Mouse (Mus musculus) lung, postnatal 0 days (tissue): ENCODE measurements around the gene Cenpc1. TPM values are rescaled to one million over a fixed set of nuclear protein-coding genes. Genes with fewer than 3 reads are reported as not detected.

ENCODE experiments used
- ATAC-seq: fragments of 200-750 bp; cut with Nextera tagmentation; 2 replicates; pipeline ENCODE4 v1.8.0; 2017; ENCODE audit warnings: moderate library complexity
- DNase-seq: peaks from one replicate; pipeline ENCODE4 v3.0.0-alpha.2; 2016; ENCODE audit warnings: low spot score
- H3K27ac ChIP-seq: fragments of 300-500 bp; sonication (generic); 2 replicates; pipeline ENCODE4 v1.5.1; 2014; ENCODE audit warnings: antibody characterized with exemption, mild to moderate bottlenecking, low read length, mixed read lengths
- H3K27me3 ChIP-seq: fragments of 300-500 bp; sonication (generic); replicated peaks from 2 replicates; pipeline ENCODE4 v1.6.1; 2014; ENCODE audit warnings: low read length, mixed read lengths; ENCODE audit not compliant: insufficient read depth
- H3K36me3 ChIP-seq: fragments of 300-500 bp; sonication (generic); 2 replicates; pipeline ENCODE4 v1.6.1; 2014; ENCODE audit warnings: low read length, mixed read lengths; ENCODE audit not compliant: insufficient read depth
- H3K4me1 ChIP-seq: fragments of 300-500 bp; sonication (generic); 2 replicates; pipeline ENCODE4 v1.6.1; 2014; ENCODE audit warnings: antibody characterized with exemption, low read depth, low read length, mixed read lengths; ENCODE audit not compliant: insufficient read depth
- H3K4me2 ChIP-seq: fragments of 300-500 bp; sonication (generic); replicated peaks from 2 replicates; pipeline ENCODE4 v1.6.1; 2014; ENCODE audit warnings: low read depth, mild to moderate bottlenecking, low read length, moderate library complexity, mixed read lengths
- H3K4me3 ChIP-seq: fragments of 300-500 bp; sonication (generic); 2 replicates; pipeline ENCODE4 v1.5.1; 2014; ENCODE audit warnings: low read depth, low read length
- H3K9ac ChIP-seq: fragments of 300-500 bp; sonication (generic); replicated peaks from 2 replicates; pipeline ENCODE4 v1.6.1; 2014; ENCODE audit warnings: low read depth, mild to moderate bottlenecking
- H3K9me3 ChIP-seq: fragments of 300-500 bp; sonication (generic); 2 replicates; pipeline ENCODE4 v1.6.1; 2016; ENCODE audit warnings: low read length, mixed read lengths
- CTCF ChIP-seq: IDR thresholded peaks from 2 replicates; pipeline ENCODE4 v1.5.1; 2016; ENCODE audit warnings: antibody characterized with exemption, mild to moderate bottlenecking
- EP300 ChIP-seq: IDR thresholded peaks from 2 replicates; pipeline ENCODE4 v1.6.1; 2016; ENCODE audit warnings: antibody characterized with exemption, mild to moderate bottlenecking, control low read depth
- WGBS: fragments of 180-500 bp; shearing (Covaris S2); extraction: QIAGEN DNeasy Blood & Tissue Kit; methylation state at CpG from one replicate; pipeline ENCODE4 v1.1.7; 2014; 5-methylcytosine and 5-hydroxymethylcytosine counted together
- polyA plus RNA-seq: library from polyadenylated mRNA; unstranded; fragments of >200 nt; fragmentation: Nextera tagmentation; extraction: Ambion mirVana; gene quantifications from 2 replicates; pipeline ENCODE4 v1.2.1, GENCODE M21; 2015

The Cenpc1 gene
- polyA plus RNA-seq, 1 experiment from 2014 or later: 10.1 TPM

- Histone ChIP-seq H3K27ac (no peak overlapping the region), H3K4me1 (no peaks in the 10 kb centered on the region), H3K27me3 (no peaks in the 10 kb centered on the region), H3K36me3 (no peaks in the 10 kb centered on the region), H3K9me3 (no peaks in the 10 kb centered on the region), H3K9ac (no peak overlapping the region), H3K4me2 (no peak overlapping the region), H3K4me3 (no peak overlapping the region)
- TF ChIP-seq EP300 (no peak), CTCF (no peak)
- ATAC-seq: no peak
- WGBS: 63% methylated on average over 2 of the region's 2 CpGs
- no peak for DNase-seq
Measured at GRCm38 (mm10) chr5:85987516-85987863, 77.9 kb downstream of the Cenpc1 start.

DNA sequence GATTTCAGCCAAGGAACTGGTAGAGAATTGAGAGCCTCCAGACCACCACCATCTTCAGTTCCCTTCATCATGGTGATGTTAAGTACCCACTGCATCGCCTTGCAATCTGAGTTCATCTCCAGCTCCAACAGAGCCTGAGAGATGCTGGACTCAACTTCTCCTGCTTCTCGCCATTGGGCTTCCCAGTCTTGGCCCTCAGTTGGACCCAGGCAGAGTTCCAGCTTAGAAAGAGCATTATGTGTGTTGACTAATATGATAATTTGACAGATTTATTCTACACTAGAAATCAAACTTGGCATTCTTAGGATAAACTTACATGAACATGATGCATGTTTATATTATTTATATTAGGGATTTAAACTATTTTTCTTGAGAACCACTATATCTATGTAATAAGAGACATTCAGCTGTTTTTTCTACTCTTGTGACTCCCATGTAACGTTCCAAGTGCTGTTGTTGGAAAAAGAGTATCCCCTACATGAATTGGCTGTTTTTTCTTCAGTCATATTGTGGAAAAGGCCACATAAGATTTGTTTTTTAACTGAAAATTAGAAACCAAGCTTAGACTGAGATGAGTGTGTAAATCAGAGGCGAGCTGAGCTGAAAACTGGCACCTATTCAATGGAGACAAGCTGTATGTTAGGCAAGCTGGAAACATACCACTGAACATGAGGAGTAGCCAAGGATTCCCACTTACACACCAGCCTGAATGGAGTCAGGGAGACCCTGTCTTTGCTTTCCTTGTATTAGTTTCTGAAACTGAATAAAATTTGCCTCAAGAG, 78.5 kb downstream of the Cenpc1 start:
- Histone ChIP-seq H3K4me3 (no peak overlapping the region), H3K4me1 (no peaks in the 10 kb centered on the region), H3K27ac (no peak overlapping the region), H3K27me3 (no peaks in the 10 kb centered on the region), H3K9ac (no peak overlapping the region), H3K4me2 (no peak overlapping the region), H3K9me3 (no peaks in the 10 kb centered on the region), H3K36me3 (no peaks in the 10 kb centered on the region)
- TF ChIP-seq EP300 (no peak), CTCF (no peak)
- WGBS: 49% methylated on average over 4 of the region's 4 CpGs
- no peak for DNase-seq
- ATAC-seq: no peak

- Histone ChIP-seq H3K4me2 (no peak overlapping the region), H3K27me3 (no peaks in the 10 kb centered on the region), H3K36me3 (no peaks in the 10 kb centered on the region), H3K4me1 (no peaks in the 10 kb centered on the region), H3K4me3 (no peak overlapping the region), H3K9ac (no peak overlapping the region), H3K9me3 (no peaks in the 10 kb centered on the region), H3K27ac (no peak overlapping the region)
- DNase-seq (peak; percentile 31), ATAC-seq (no peak)
- TF ChIP-seq EP300: no peak
- no peak for TF ChIP-seq CTCF
- whole genome bisulfite sequencing: 54% methylated on average over 8 of the region's 8 CpGs
Measured at GRCm38 (mm10) chr5:85977646-85978426, 87.5 kb downstream of the Cenpc1 start.

GRCm38 (mm10) chr5:85962791-85963190, 102.6 kb downstream of the Cenpc1 start:
- no peak overlapping the region for H3K9ac ChIP-seq
- DNase-seq (no peak), ATAC-seq (no peak)
- TF ChIP-seq EP300: no peak
- H3K4me1 ChIP-seq: no peaks in the 10 kb centered on the region
- WGBS: 82% methylated on average over 7 of the region's 7 CpGs
- H3K36me3 ChIP-seq: no peaks in the 10 kb centered on the region
- no peak overlapping the region for H3K27ac ChIP-seq
- H3K4me2 ChIP-seq: no peak overlapping the region
- no peaks in the 10 kb centered on the region for H3K9me3 ChIP-seq
- no peak overlapping the region for H3K4me3 ChIP-seq
- no peaks in the 10 kb centered on the region for H3K27me3 ChIP-seq

Other genes with a start within 250 kb of the Cenpc1 start
- gene Stap1, start 6.2 kb upstream of the Cenpc1 start, polyA plus RNA-seq: 0.36 and 0.50 TPM in 2 replicates
- 3.9 and 4.7 TPM in 2 replicates for gene Uba6, start 107.2 kb upstream of the Cenpc1 start, polyA plus RNA-seq
- 0.05 TPM in 1 of 2 replicates, not detected in the other for gene Gnrhr, start 132.3 kb upstream of the Cenpc1 start, polyA plus RNA-seq
- gene Tmprss11c, start 223.7 kb upstream of the Cenpc1 start, polyA plus RNA-seq: not detected in 2 replicates